In genomic region chr14:18330789-18331692, GRCm38 (mm10) we compare ENCODE assay signal across 7 mouse cellular contexts. TPM values are rescaled to one million over a fixed set of nuclear protein-coding genes. Genes with fewer than 3 reads are reported as not detected.
DNase-seq lines count a peak whose midpoint lies in the region; ATAC-seq and TF ChIP-seq lines count a peak whose summit lies in the region.

No protein-coding gene starts in this region.

- intact Hi-C loops in left cerebral cortex, postnatal 4 days (cut with DNase I) = no loop called here

- H3K4me2 ChIP-seq in hindbrain, embryonic 14.5 days (replicated peaks) = peak overlapping the region; percentile 63

- under 1% methylated on average over 77 of the region's 99 CpGs for WGBS in hindbrain, embryonic 14.5 days
- WGBS in small intestine, adult 2 months = under 1% methylated on average over 95 of the region's 99 CpGs

- peak; percentile 69 for ATAC-seq in hindbrain, embryonic 14.5 days (ENCODE audit: low FRiP score)

- H3K27ac ChIP-seq in brown adipose tissue, adult 24 weeks (replicated peaks; ENCODE audit: low read depth, low read length) = no peak overlapping the region; the same call in 1 of the 2 replicates
- peak overlapping the region; percentile 88 for H3K27ac ChIP-seq in hindbrain, embryonic 14.5 days
- H3K27ac ChIP-seq in small intestine, adult 2 months (ENCODE audit: insufficient read depth, low read depth, low read length) = no peak overlapping the region

- H3K36me3 ChIP-seq in hindbrain, embryonic 14.5 days (replicated peaks; ENCODE audit: control insufficient read depth, insufficient read depth) = no peaks in the 10 kb centered on the region
- peaks cover 8% of the 10 kb centered on the region; the same call in 1 of the 2 replicates for H3K36me3 ChIP-seq in small intestine, adult 2 months (ENCODE audit: control insufficient read depth, insufficient read depth, low read length)

- peak; percentile 61 for DNase-seq in Muller cell, postnatal 12 days (ENCODE audit: inconsistent ontology term)
- peak; percentile 11 to 38 for DNase-seq in frontal cortex, adult 2 months (ENCODE audit: extremely low spot score in 1 of 2, low spot score in 1 of 2)
- no peak for DNase-seq in hindbrain, embryonic 14.5 days (ENCODE audit: low spot score)
- DNase-seq in left cerebral cortex, postnatal 4 days = peak; percentile 51
- peak; percentile 47 for DNase-seq in mesoderm, embryonic 11.5 days (ENCODE audit: low read depth, low spot score)

- TF ChIP-seq CTCF in small intestine, adult 2 months (IDR thresholded peaks at IDR 0.05; ENCODE audit: extremely low read depth, insufficient read length, insufficient replicate concordance, low read depth, low read length) = no peak

- 0 out of 2 replicates have a peak, but pooled peaks have one; percentile 19 for TF ChIP-seq POLR2A in small intestine, adult 2 months (IDR thresholded peaks at IDR 0.05; ENCODE audit: low read depth, low read length)

- no peaks in the 10 kb centered on the region for H3K4me1 ChIP-seq in brown adipose tissue, adult 24 weeks (ENCODE audit: control insufficient read depth, insufficient read depth, insufficient read length, low read length)
- H3K4me1 ChIP-seq in hindbrain, embryonic 14.5 days (replicated peaks; ENCODE audit: control insufficient read depth, insufficient read depth, low read length) = peaks cover 34% of the 10 kb centered on the region
- H3K4me1 ChIP-seq in small intestine, adult 2 months (ENCODE audit: control insufficient read depth, insufficient read depth, insufficient read length, low read length) = peaks cover 8% of the 10 kb centered on the region

- H3K9ac ChIP-seq in hindbrain, embryonic 14.5 days = peak overlapping the region; percentile 97

- H3K4me3 ChIP-seq in brown adipose tissue, adult 24 weeks (ENCODE audit: insufficient read depth, low read depth, low read length) = peak overlapping the region; percentile 98
- peak overlapping the region; percentile 90 for H3K4me3 ChIP-seq in hindbrain, embryonic 14.5 days (replicated peaks; ENCODE audit: low read length)
- peak overlapping the region; percentile 87 for H3K4me3 ChIP-seq in small intestine, adult 2 months (ENCODE audit: low read depth, low read length)

- H3K9me3 ChIP-seq in hindbrain, embryonic 14.5 days (ENCODE audit: control insufficient read depth, low read length) = no peaks in the 10 kb centered on the region

- H3K27me3 ChIP-seq in hindbrain, embryonic 14.5 days (ENCODE audit: control insufficient read depth, insufficient read depth, low read length) = no peaks in the 10 kb centered on the region
- H3K27me3 ChIP-seq in small intestine, adult 2 months (ENCODE audit: control insufficient read depth, insufficient read depth, low read length) = no peaks in the 10 kb centered on the region

RNA-seq across cellular contexts. Expression of gene Ube2e1, which starts 0.6 kb away (rescaled TPM):
- 69.1 and 84.2 TPM in 2 replicates for polyA plus RNA-seq in brown adipose tissue, adult 24 weeks (2012; ENCODE audit: insufficient read depth, insufficient read length, missing spikeins)
- polyA plus RNA-seq in frontal cortex, adult 2 months (2012; rRNA removed) = 112 and 124 TPM in 2 replicates
- 75.6 and 79.6 TPM in 2 replicates for polyA plus RNA-seq in hindbrain, embryonic 14.5 days (2014; fragmentation: Nextera tagmentation; extraction: Ambion mirVana)
- total RNA-seq in left cerebral cortex, postnatal 4 days (2021) = 100 to 1,000 TPM; 109 to 114 TPM
- polyA plus RNA-seq in small intestine, adult 2 months (2012; rRNA removed) = 3.0 and 6.8 TPM in 2 replicates

RNA-seq across cellular contexts. Expression of gene Rpl15, which starts 59.9 kb away (rescaled TPM):
- 276 and 397 TPM in 2 replicates for polyA plus RNA-seq in brown adipose tissue, adult 24 weeks (2012; ENCODE audit: insufficient read depth, insufficient read length, missing spikeins)
- 317 and 423 TPM in 2 replicates for polyA plus RNA-seq in frontal cortex, adult 2 months (2012; rRNA removed)
- polyA plus RNA-seq in hindbrain, embryonic 14.5 days (2014; fragmentation: Nextera tagmentation; extraction: Ambion mirVana) = 332 and 348 TPM in 2 replicates
- total RNA-seq in left cerebral cortex, postnatal 4 days (2021) = 100 to 1,000 TPM; 828 to 854 TPM
- 139 and 178 TPM in 2 replicates for polyA plus RNA-seq in small intestine, adult 2 months (2012; rRNA removed)
